Mouse (Mus musculus) fat pad, adult 2 months (tissue): ENCODE data around the gene Fkbp9.
"Not testable (repeated sequence)": the region's sequence is repeated elsewhere in the genome, so short reads cannot be mapped to it uniquely, and the experiment has no call there.

ENCODE experiments used
- DNase-seq: peaks from one replicate; pipeline ENCODE4 v3.0.0-alpha.2; 2011; ENCODE audit warnings: low read depth, low spot score; ENCODE audit errors: extremely low read depth

Gene Fkbp9

DNA sequence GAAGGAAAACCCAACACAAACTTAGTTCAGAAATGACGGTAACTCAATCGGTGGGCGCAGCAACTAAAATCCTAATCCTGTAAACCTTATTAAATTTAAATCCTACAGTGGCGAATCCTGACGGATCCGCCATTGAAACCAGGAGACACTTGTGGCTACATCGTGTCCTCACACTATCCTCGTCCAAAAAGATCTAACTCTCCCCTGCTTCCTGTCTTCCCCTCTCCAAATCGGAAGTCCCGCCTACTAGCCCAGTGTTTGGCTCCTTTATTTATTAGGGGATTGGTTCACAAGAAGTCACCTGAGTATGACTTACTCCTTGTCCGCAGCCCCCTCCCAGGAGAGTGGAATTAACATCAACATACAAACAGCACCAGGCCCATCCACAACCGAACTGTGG, 5.3 kb downstream of the Fkbp9 start:
- DNase-seq, result no peak

DNA sequence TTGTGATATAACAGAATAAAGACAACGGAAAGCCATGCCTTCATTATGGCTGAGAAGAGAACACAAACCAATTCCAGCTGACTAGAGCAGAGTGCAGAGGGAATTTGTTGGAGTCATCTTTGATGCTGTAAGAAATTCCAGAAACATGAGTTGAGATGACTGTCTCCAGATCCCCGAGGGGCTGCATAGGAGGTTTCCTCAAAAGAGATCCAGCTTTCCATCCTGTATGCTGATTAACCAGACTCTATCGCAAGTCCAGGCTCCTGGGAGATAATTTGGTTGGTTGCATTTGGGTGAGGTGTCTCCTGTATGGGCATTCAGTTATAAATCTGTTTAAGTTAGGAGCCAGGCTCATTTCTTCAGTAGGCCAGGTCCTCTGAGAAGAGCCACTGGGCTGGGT, 5.8 kb downstream of the Fkbp9 start:
- DNase-seq, result no peak

DNA sequence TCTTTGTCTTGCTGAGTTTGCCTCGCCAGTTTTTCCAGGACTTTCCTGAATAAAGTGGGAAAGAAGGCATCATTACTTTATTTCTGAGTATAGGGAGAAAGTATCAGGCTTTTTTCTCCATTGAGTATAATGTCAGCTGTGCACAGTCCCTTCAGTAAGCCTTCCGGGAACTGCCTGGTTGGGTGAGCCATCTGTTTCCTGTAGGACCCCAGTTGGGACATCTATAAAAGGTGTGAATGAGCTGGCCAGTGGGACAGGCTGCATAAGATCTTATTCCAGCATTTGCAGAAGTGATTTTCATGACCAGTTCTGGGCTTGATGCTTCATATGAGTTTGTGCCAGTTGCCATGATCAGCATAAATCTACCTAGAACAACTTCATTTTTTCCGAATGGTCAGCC, 11.4 kb downstream of the Fkbp9 start:
- DNase-seq, result no peak

DNA sequence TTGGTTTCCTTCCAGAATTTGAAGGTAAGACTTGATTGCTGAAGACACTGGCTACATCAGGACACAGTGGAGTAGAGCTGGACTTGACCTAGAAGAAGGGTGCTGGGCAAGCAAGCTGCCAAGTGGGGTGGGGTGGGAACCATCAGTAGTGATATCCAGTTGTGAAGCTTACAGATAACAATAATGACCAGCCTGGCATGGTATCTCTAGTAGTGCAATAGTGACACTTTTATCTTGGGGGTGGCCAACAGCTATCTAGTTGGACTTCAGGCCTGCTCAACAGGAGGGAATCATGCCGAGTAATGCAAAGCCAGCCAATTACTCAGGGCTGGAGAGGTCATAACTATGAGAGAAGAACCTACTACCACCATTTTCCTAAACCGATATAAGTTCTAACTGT, 12.5 kb downstream of the Fkbp9 start:
- no peak for DNase-seq

DNA sequence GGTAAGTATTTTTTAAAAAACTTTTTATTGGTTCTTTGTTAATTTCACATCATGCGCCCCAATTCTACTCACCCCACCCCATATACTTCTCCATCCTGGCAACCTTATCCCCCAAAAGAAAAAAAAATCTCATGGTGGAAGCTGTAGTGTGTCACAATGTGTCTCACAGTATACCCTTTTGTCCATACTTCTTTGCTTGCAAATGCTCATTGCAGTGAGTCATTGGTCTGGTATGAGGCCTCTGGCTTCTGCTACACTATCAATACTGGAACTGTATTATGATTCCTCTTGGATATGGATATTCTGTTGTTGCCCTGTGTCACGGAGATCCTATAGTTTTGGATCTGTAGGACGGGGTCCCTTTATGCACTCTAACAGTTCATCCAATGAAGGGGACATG, 17.1 kb downstream of the Fkbp9 start:
- DNase-seq, result no peak

DNA sequence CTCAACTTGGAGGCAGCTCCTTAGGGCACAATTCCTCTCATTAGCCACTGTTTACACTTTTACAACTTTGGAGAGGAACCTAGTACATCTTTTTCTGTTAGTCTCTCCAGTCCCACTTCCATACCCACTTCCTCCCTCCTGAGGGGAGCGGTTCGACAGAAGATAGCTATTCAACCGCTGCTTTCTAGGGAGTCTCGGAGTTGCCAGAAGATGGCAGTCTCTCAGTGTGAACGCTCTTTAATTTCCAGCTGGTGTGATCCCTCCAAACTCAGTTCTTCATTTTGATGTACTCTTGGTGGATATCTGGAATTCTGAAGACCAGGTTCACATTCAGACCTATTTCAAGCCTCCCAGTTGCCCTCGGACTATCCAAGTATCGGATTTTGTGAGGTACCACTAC, 18.5 kb downstream of the Fkbp9 start:
- no peak for DNase-seq

DNA sequence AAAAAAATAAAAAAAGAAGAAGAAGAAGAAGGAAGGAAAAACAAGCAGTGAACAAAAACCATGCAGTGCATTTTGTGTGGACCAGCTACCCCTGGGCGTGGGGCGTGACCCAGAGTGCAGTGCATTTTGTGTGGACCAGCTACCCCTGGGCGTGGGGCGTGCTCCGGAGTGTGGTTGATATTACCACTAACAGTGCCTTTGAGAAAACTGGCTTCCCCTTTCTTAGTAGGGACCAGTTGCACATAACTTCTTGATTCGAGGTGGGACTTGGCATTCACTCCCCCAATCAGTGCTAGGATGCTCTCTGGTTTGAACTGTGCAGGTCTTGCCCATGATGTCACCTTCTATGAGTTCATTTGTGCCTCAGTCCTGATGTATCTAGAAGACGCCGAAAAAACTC, 22.9 kb downstream of the Fkbp9 start:
- no peak for DNase-seq

DNA sequence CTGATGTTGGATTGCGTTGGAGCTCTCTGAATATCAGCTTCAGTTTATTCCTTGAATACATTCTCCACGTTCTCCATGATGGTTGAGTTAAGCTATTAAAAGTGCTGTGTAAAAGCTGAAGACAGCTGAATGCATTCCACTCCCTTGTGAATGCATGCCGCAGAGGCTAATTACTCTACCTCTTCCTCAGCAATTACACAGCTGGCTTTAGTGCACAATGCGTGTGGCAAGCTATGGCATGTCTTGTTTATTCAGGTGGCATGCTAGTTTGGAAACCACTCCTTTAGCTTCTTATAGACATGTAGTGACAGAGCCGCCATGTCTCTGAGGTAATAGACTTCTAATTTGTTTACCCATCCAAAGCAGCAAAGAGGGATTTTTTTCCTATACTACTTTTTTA, 24.9 kb downstream of the Fkbp9 start:
- DNase-seq, result peak; percentile 90

DNA sequence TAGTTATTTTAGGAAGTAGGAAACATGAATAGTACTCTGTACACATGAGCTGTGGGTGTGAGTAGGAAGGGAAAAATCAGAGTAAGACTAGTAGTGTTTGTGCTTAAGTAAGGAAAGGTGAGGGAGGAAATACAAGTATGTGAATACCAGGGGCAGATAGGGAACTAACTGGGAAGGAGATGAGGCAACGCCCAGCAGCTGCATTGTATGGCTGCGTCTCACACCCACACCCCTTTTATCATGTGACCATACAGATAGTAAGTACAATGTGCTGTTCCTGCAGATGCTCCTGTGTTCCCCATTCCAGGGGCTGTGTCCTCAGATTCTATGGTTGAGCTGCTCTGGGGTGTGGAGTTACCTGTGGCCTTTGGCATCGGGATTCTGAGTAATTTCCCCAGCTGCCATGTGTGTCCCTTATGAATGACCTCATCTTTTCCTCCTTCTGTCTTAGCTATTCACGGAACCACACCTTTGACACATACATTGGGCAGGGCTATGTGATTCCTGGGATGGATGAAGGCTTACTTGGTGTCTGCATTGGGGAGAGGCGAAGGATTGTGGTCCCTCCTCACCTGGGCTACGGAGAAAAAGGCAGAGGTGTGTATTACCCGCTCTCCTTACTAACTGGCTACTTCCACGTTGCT, 28.5 kb downstream of the Fkbp9 start:
- no peak for DNase-seq

DNA sequence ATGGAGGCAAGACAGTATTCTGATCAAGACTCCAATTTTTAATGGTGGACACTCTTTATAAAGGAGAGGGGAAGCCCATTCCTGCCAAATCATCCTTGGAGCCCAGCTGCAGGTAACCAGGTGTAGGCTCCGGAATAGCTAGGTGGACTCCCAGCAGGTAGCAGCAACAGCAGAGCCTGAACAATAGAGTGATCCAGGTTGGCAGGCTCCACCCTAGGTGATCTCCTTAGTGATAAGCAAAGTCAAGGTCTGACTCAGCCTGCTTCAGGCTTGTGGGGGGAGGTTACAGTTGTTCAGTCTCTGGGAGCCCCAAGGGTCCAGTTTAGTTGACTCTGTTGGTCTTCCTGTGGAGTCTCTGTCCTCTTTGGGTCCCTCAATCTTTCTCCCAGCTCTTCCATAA, 35.0 kb downstream of the Fkbp9 start:
- DNase-seq, result not testable (repeated sequence)

DNA sequence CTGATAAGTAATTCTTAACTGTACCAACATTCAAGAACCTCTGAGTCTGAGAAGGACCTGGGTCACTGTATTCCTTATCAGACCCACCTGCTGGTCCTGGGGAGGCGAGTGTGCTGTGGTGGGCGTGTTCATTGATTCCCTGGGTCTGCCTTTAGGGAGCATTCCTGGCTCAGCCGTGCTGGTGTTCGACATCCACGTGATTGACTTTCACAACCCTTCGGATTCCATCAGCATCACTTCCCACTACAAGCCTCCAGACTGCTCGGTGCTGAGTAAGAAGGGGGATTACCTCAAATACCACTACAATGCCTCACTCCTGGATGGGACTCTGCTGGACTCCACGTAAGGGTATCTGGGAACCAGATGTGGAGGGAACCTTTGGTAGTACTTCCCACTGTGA, 36.7 kb downstream of the Fkbp9 start:
- DNase-seq, result no peak

DNA sequence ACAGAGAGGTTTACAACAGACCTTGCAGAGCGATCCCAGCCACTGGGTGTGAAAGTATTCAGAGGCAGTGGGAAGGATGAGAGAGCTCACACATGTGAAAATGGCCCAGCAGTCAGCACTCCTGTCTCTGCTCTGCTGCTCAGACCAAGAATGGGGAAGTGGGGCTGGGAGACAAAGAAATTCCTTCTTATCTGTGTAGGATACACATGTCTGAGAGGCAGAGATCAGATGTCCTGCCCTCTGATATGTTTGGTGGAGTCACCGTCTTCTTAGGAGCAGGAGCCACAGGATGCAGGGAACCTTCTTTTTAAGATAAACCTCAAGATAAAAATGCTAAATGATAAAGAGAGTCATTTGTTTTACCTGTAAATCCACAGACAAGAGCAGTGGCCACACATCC, 38.2 kb downstream of the Fkbp9 start:
- no peak for DNase-seq

DNA sequence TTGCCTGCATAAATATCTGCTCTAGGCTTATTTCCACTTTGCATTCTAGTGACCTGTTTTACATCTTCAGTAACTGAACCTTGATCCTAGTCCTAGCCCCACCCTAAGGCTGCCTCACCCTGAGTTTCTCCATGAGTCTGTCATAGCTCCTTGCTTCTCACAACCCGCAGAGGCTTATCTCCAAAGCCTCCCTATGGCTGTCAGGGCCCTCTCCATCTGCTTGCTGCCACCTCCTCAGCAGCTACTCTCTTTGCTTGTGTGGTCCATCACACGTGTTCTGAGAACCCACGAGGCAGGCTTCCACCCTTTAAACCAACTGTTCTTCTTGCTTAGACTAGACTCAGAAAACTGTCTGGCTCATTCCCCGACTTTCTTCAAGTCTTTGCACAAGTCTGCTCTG, 45.0 kb downstream of the Fkbp9 start:
- DNase-seq, result no peak

DNA sequence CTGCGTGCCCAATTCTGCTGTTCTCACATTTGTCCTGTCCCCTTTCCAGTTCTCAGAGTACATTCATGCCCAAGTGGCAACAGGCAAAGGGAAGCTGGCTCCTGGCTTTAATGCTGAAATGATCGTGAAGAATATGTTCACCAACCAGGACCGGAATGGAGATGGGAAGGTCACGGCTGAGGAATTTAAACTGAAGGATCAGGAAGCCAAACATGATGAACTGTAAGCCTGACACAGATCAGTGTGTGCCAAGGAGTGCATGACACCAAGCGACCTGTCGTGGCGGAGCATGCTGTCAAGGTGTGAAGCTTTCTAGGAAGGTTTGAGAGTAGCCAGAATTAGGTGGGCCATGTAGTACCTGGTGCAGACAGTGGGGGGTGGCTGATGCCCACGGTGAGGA, 46.1 kb downstream of the Fkbp9 start:
- no peak for DNase-seq

DNA sequence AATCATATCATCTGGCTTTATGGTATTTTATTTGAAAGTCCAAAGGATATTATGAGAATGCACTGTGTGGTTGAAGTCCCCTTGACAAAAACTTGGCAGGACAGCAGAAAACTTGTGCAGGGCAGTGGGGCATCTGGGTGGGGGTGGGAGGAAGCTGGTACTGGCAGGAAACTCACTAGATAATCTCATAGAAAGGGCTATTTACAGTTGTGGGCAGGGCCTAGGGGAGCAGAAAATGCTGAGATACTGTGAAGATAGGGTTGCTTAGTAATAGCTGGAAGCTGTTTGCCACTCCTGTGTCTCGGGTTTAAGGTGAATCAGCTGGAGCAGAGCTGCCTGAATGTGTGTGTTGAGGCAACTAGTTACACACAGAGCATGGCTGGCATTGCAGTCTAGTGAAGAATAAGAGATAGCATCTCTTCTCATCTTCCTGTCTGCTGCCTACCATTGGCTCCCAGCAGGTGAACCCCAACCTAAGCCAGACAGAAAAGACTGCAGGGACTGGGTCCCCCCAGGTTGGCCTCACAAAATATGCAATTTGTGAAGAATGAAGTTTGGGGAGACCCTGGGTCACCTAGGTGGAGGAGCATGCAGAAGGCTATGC, 47.6 kb downstream of the Fkbp9 start:
- DNase-seq, result no peak

DNA sequence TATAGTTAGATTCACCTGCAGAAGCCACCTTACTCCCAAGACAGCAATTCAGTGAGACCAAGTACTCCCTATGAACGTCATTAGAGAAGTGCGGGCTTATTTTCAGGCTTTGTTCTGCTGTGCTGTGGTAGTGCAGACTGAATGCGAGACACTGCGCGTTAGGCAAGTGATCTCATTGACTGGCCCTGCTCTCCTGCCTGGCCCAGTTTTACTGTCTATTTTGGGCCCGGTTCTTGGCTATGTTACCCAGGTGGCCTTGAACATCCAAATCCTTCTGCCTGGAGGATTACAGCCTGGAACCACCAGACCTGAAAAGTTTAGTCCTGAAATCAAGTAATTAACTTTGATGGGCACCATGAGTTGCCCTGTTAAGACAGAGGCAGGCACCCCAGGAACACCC, 56.7 kb downstream of the Fkbp9 start:
- DNase-seq, result no peak

DNA sequence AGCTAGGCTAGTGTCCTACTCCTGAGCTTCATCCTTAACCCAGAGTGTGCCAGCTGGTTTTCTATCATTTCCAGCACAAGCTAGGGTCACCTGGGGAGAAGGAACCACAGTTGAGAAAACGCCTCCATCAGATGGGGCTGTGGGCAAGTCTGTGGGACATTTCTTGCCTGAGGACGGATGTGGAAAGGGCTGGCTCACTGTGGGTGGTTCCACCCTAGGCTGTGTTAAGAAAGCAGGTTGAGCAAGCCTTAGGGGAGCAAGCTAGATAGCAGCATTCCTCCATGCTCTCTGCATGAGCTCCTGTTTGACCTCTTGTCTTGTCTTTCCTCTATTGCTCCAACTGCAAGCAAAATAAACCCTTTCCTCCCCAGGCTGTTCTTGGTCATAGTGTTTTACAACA, 58.9 kb downstream of the Fkbp9 start:
- no peak for DNase-seq

DNA sequence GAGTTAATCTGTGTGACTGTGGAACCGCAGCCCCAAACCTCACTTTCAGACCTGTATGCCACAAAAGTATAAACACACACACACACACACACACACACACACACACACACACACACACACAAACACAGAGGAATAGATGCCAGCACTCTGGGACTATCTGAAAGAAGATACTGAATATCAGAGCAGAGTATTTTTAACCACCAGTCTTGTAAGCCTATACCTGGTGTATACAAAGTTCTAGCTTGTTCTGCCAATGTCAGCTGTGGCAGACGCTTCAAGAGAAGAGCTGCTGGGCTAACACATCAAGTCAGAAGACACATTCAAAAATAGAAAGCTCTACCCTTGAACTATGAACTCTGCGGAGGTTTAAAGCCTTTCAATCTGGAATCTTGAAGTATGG, 67.7 kb downstream of the Fkbp9 start:
- no peak for DNase-seq

DNA sequence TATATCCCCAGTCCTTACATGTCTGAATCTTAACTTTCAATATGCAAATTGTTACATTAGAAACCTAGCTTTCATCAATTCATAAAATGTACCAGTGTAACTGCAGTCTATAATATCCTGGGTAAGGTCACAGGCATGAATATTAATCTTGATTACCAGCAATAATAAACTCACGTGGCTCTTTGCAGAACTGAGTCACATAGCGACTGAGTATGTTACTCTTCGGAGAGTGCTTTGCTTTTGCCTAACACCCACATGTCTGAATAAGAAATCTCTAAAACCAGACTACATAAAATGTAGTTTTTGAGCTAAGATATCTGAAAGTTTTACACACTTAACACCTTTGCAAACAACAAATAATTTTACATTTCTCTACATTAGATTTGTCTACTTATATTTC, 69.5 kb downstream of the Fkbp9 start:
- DNase-seq, result no peak

DNA sequence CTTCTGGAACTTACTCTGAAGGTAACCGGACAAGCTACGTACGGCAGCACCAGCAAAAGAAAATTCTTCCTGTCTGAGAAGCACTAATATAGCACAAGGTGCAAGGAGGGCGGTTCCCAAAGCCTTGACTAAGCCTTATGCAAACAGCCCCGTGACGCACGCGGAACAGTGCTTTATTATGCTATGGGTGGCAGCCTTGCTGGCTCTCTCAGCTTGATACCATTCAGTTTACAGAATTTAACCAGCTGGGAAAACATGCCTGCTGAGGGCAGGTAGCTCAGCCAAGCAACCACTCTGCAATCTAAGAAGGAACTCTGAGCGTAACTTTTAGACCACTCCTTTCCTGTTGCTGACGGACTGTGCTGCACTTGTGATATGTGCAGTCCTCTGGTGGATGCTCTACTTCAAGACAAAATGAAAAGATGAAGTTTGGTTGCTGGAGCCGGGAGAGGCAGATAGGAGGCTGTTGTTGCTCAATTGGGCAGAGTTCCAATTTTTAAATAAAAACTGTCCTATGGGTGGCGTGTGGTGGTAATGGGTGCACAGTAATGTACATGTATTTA, 70.0 kb downstream of the Fkbp9 start:
- peak; percentile 47 for DNase-seq

DNA sequence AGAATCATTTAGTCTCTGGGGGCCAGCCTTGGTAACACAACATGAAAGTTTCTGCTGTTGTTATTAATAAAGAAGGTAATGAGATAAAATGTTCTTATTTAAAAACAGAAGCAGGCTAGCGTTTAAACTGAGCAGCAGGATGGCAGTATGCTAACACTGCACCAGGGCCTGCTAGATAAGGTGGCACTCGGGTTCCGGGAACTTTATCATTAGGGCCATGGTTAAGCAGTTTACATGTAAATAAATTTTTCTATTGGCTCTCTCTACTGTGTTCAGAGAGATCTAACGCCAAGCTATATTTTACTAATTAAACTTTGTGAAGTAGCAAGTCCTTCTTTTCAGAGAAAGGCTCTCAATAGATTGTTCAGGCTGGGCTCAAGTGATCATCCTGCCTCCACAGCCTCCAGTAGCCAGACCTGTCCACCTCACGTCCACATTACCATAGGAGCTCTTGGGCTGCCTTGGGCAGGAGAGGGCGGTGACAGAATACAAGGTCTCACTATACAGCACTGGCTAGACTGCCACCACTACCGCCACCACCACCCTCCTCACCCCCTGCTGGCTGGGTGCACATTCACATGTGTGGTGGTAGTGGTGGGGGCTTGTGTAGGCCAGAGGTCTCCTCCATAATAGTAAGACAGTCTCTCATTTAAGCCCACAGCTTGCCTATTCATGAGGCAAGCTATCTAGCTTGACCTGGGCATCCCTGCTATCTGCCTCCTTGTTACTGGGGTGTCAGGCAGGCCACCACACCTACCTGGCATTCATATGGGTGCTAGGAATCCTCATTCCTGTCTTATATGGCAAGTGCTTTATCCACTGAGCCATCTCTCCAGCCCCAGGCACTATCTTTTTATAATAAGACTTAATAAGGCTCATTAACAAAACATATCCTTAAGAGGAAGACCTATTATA, 71.0 kb downstream of the Fkbp9 start:
- DNase-seq, result no peak

DNA sequence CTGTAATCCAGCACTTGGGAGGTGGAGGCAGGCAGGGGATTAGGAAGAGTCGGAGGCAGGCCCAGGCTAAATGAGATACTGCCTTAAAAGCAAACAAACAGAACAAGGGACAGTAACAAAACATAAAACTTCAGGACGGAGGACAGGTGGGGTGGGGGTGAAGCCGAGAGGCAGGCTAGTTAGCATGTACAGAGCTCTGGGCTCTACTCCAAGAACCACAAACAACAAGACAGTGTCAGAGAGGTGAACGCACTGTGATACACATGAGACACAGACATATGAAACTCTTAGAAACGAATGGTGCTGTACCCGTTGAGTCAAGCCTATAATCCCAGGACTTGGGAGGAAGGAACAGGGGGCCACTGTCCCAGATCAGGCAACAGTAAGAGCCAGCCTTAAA, 72.0 kb downstream of the Fkbp9 start:
- no peak for DNase-seq
